ENCODE assay signal across 8 mouse cellular contexts in genomic region chr14:45463599-45463998, GRCm38 (mm10). TPM values are rescaled to one million over a fixed set of nuclear protein-coding genes. Genes with fewer than 3 reads are reported as not detected.
DNase-seq lines count a peak whose midpoint lies in the region; ATAC-seq and TF ChIP-seq lines count a peak whose summit lies in the region.

No protein-coding gene starts in this region.

- no peaks in the 10 kb centered on the region for H3K9me3 ChIP-seq in forebrain, embryonic 11.5 days (ENCODE audit: control insufficient read depth, low read length)
- no peaks in the 10 kb centered on the region for H3K9me3 ChIP-seq in forebrain, embryonic 16.5 days (ENCODE audit: control insufficient read depth, low read length)
- H3K9me3 ChIP-seq in forebrain, embryonic 14.5 days (replicated peaks; ENCODE audit: control insufficient read depth, low read length): no peaks in the 10 kb centered on the region
- H3K9me3 ChIP-seq in intestine, embryonic 14.5 days (ENCODE audit: control insufficient read depth, low read length): no peaks in the 10 kb centered on the region
- H3K9me3 ChIP-seq in liver, embryonic 16.5 days (replicated peaks; ENCODE audit: control insufficient read depth, low read length): no peaks in the 10 kb centered on the region

- H3K27me3 ChIP-seq in forebrain, embryonic 11.5 days (ENCODE audit: control insufficient read depth, insufficient read depth, low read length): no peaks in the 10 kb centered on the region
- H3K27me3 ChIP-seq in forebrain, embryonic 16.5 days (replicated peaks; ENCODE audit: control insufficient read depth, insufficient read depth, low read length): no peaks in the 10 kb centered on the region
- H3K27me3 ChIP-seq in forebrain, embryonic 14.5 days (replicated peaks; ENCODE audit: control insufficient read depth, insufficient read depth, low read length): no peaks in the 10 kb centered on the region
- H3K27me3 ChIP-seq in intestine, embryonic 14.5 days (replicated peaks; ENCODE audit: control insufficient read depth, insufficient read depth, low read length): no peaks in the 10 kb centered on the region
- no peaks in the 10 kb centered on the region for H3K27me3 ChIP-seq in liver, embryonic 16.5 days (ENCODE audit: control insufficient read depth, insufficient read depth, low read depth, low read length)
- H3K27me3 ChIP-seq in small intestine, adult 2 months (ENCODE audit: control insufficient read depth, insufficient read depth, low read length): no peaks in the 10 kb centered on the region

- H3K4me3 ChIP-seq in forebrain, embryonic 11.5 days (ENCODE audit: low read depth, low read length): no peak overlapping the region
- no peak overlapping the region for H3K4me3 ChIP-seq in forebrain, embryonic 16.5 days (replicated peaks; ENCODE audit: low read length)
- no peak overlapping the region for H3K4me3 ChIP-seq in forebrain, embryonic 14.5 days (ENCODE audit: low read depth, low read length)
- no peak overlapping the region for H3K4me3 ChIP-seq in intestine, embryonic 14.5 days (ENCODE audit: low read depth, low read length)
- no peak overlapping the region for H3K4me3 ChIP-seq in liver, embryonic 16.5 days (ENCODE audit: low read depth, low read length)
- H3K4me3 ChIP-seq in small intestine, adult 2 months (ENCODE audit: low read depth, low read length): no peak overlapping the region

- H3K4me1 ChIP-seq in forebrain, embryonic 11.5 days (replicated peaks; ENCODE audit: control insufficient read depth, insufficient read depth, low read length): peaks cover 4% of the 10 kb centered on the region
- H3K4me1 ChIP-seq in forebrain, embryonic 16.5 days (replicated peaks; ENCODE audit: control insufficient read depth, insufficient read depth, low read length): peaks cover 12% of the 10 kb centered on the region
- peaks cover 11% of the 10 kb centered on the region; the same call in 1 of the 2 replicates for H3K4me1 ChIP-seq in forebrain, embryonic 14.5 days (ENCODE audit: control insufficient read depth, insufficient read depth, low read length)
- peaks cover 24% of the 10 kb centered on the region for H3K4me1 ChIP-seq in intestine, embryonic 14.5 days (replicated peaks; ENCODE audit: control insufficient read depth, insufficient read depth, low read length)
- no peaks in the 10 kb centered on the region for H3K4me1 ChIP-seq in liver, embryonic 16.5 days (ENCODE audit: control insufficient read depth, low read depth, low read length)
- peaks cover 5% of the 10 kb centered on the region; the same call in 1 of the 2 replicates for H3K4me1 ChIP-seq in small intestine, adult 2 months (ENCODE audit: control insufficient read depth, insufficient read depth, insufficient read length, low read length)

- H3K9ac ChIP-seq in forebrain, embryonic 11.5 days (ENCODE audit: low read length): no peak overlapping the region
- no peak overlapping the region for H3K9ac ChIP-seq in forebrain, embryonic 16.5 days (replicated peaks; ENCODE audit: low read depth, low read length)
- H3K9ac ChIP-seq in forebrain, embryonic 14.5 days (ENCODE audit: low read length): no peak overlapping the region
- no peak overlapping the region for H3K9ac ChIP-seq in intestine, embryonic 14.5 days (ENCODE audit: low read length)
- no peak overlapping the region for H3K9ac ChIP-seq in liver, embryonic 16.5 days (ENCODE audit: low read depth, low read length)

- TF ChIP-seq POLR2A in small intestine, adult 2 months (IDR thresholded peaks at IDR 0.05; ENCODE audit: low read depth, low read length): no peak

- H3K27ac ChIP-seq in forebrain, embryonic 11.5 days (ENCODE audit: low read depth, low read length): peak overlapping the region; percentile 1; the same call in 1 of the 2 replicates
- H3K27ac ChIP-seq in forebrain, embryonic 16.5 days (ENCODE audit: low read length): no peak overlapping the region
- peak overlapping the region; percentile 66; the same call in 1 of the 2 replicates for H3K27ac ChIP-seq in forebrain, embryonic 14.5 days (ENCODE audit: low read depth, low read length)
- peak overlapping the region; percentile 67 for H3K27ac ChIP-seq in intestine, embryonic 14.5 days (ENCODE audit: low read depth)
- H3K27ac ChIP-seq in liver, embryonic 16.5 days (ENCODE audit: low read length): peak overlapping the region; percentile 51; the same call in 1 of the 2 replicates
- 0 out of 2 replicates have a peak overlapping the region, but pooled peaks have one; percentile 12 for H3K27ac ChIP-seq in small intestine, adult 2 months (ENCODE audit: insufficient read depth, low read depth, low read length)

- ATAC-seq in forebrain, embryonic 11.5 days (replicated peaks; ENCODE audit: low FRiP score): peak; percentile 40; the same call in 1 of the 2 replicates
- no peak for ATAC-seq in forebrain, embryonic 16.5 days
- ATAC-seq in forebrain, embryonic 14.5 days: no peak
- ATAC-seq in intestine, embryonic 14.5 days (replicated peaks; ENCODE audit: low FRiP score, low TSS enrichment, low read depth): peak; percentile 65
- peak; percentile 70 for ATAC-seq in liver, embryonic 16.5 days (ENCODE audit: low read depth)

- H3K36me3 ChIP-seq in forebrain, embryonic 11.5 days (ENCODE audit: control insufficient read depth, insufficient read depth, low read length): peaks cover 6% of the 10 kb centered on the region; the same call in 1 of the 2 replicates
- H3K36me3 ChIP-seq in forebrain, embryonic 16.5 days (ENCODE audit: control insufficient read depth, insufficient read depth): peaks cover 28% of the 10 kb centered on the region
- H3K36me3 ChIP-seq in forebrain, embryonic 14.5 days (ENCODE audit: control insufficient read depth, insufficient read depth, low read length): peaks cover 70% of the 10 kb centered on the region
- peaks cover 84% of the 10 kb centered on the region for H3K36me3 ChIP-seq in intestine, embryonic 14.5 days (ENCODE audit: control insufficient read depth, insufficient read depth, low read length)
- peaks cover 3% of the 10 kb centered on the region; the same call in 1 of the 2 replicates for H3K36me3 ChIP-seq in liver, embryonic 16.5 days (ENCODE audit: control insufficient read depth, insufficient read depth)
- no peaks in the 10 kb centered on the region for H3K36me3 ChIP-seq in small intestine, adult 2 months (ENCODE audit: control insufficient read depth, insufficient read depth, low read length)

- no peak overlapping the region for H3K4me2 ChIP-seq in forebrain, embryonic 11.5 days (ENCODE audit: low read depth, low read length, severe bottlenecking)
- no peak overlapping the region for H3K4me2 ChIP-seq in forebrain, embryonic 16.5 days (ENCODE audit: low read length)
- H3K4me2 ChIP-seq in forebrain, embryonic 14.5 days (ENCODE audit: low read length): no peak overlapping the region
- no peak overlapping the region for H3K4me2 ChIP-seq in intestine, embryonic 14.5 days (ENCODE audit: low read length)
- H3K4me2 ChIP-seq in liver, embryonic 16.5 days (ENCODE audit: low read depth, low read length): no peak overlapping the region

- 21% methylated on average over 10 of the region's 10 CpGs for WGBS in forebrain, embryonic 11.5 days
- WGBS in forebrain, embryonic 16.5 days: 23% methylated on average over 10 of the region's 10 CpGs
- 30% methylated on average over 10 of the region's 10 CpGs for WGBS in forebrain, embryonic 14.5 days
- 6% methylated on average over 10 of the region's 10 CpGs for WGBS in intestine, embryonic 14.5 days
- 39% methylated on average over 10 of the region's 10 CpGs for WGBS in liver, embryonic 16.5 days (ENCODE audit: insufficient replicate concordance)
- whole genome bisulfite sequencing in small intestine, adult 2 months: 25% methylated on average over 10 of the region's 10 CpGs

- no peak for TF ChIP-seq CTCF in small intestine, adult 2 months (IDR thresholded peaks at IDR 0.05; ENCODE audit: extremely low read depth, insufficient read length, insufficient replicate concordance, low read depth, low read length)

- DNase-seq in forebrain, embryonic 11.5 days (ENCODE audit: low spot score): no peak
- DNase-seq in forebrain, embryonic 14.5 days (ENCODE audit: low spot score): no peak
- DNase-seq in intestine, embryonic 14.5 days (ENCODE audit: low spot score): no peak
- DNase-seq in cerebellum, adult 11 months: no peak
- no peak for DNase-seq in cerebellum, postnatal 25 days

RNA-seq across cellular contexts. Expression of gene Gnpnat1, which starts 58.9 kb away (rescaled TPM):
- 33.7 and 33.8 TPM in 2 replicates for polyA plus RNA-seq in forebrain, embryonic 11.5 days (2014; fragmentation: Nextera tagmentation; extraction: Ambion mirVana)
- polyA plus RNA-seq in forebrain, embryonic 16.5 days (2015; fragmentation: Nextera tagmentation; extraction: Ambion mirVana): 24.8 and 27.2 TPM in 2 replicates
- polyA plus RNA-seq in forebrain, embryonic 14.5 days (2014; fragmentation: Nextera tagmentation; extraction: Ambion mirVana): 26.4 and 29.5 TPM in 2 replicates
- 66.5 and 75.3 TPM in 2 replicates for polyA plus RNA-seq in intestine, embryonic 14.5 days (2014; fragmentation: Nextera tagmentation; extraction: Ambion mirVana)
- polyA plus RNA-seq in liver, embryonic 16.5 days (2015; fragmentation: Nextera tagmentation; extraction: Ambion mirVana): 30.3 and 30.8 TPM in 2 replicates
- polyA plus RNA-seq in small intestine, adult 2 months (2012; rRNA removed): 0.79 and 1.2 TPM in 2 replicates

Comparison
In these comparisons a context has a peak if more than half of its experiments do, and no peak if none do; other contexts are left out.
1. ATAC-seq: peak in forebrain, embryonic 11.5 days (single experiment), intestine, embryonic 14.5 days (single experiment) and liver, embryonic 16.5 days (single experiment); none in forebrain, embryonic 16.5 days (single experiment) and forebrain, embryonic 14.5 days (single experiment).
2. RNA of gene Gnpnat1, which starts 58.9 kb away (polyA plus RNA-seq): 66.5 to 75.3 TPM in intestine, embryonic 14.5 days, 33.7 to 33.8 TPM in forebrain, embryonic 11.5 days, 30.3 to 30.8 TPM in liver, embryonic 16.5 days, 26.4 to 29.5 TPM in forebrain, embryonic 14.5 days and 24.8 to 27.2 TPM in forebrain, embryonic 16.5 days; 0.79 to 1.2 TPM in small intestine, adult 2 months; every median in the first group is over 10 times any median in the second.